Mouse (Mus musculus) CH12.LX (cell line): ENCODE measurements around the gene Gm10354.
"Not testable (repeated sequence)": the region's sequence is repeated elsewhere in the genome, so short reads cannot be mapped to it uniquely, and the experiment has no call there.

ENCODE experiments used
- CTCF ChIP-seq, 2 experiments: IDR thresholded peaks in 1 of 2; conservative IDR thresholded peaks in 1 of 2; 2 replicates each; pipeline ENCODE4 v1.5.1; 2011 to 2012; ENCODE audit warnings: low read depth in 2 of 2, low read length in 2 of 2, improper control_type of control experiment in 1 of 2, inconsistent platforms in 1 of 2, mild to moderate bottlenecking in 1 of 2, moderate library complexity in 1 of 2
- ETS1 ChIP-seq: conservative IDR thresholded peaks from 2 replicates; pipeline ENCODE4 v1.6.1; 2012; ENCODE audit warnings: low read depth, mild to moderate bottlenecking, inconsistent platforms, low read length, improper control_type of control experiment, moderate library complexity
- HCFC1 ChIP-seq: IDR thresholded peaks from 2 replicates; pipeline ENCODE4 v1.6.1; 2012; ENCODE audit warnings: low read depth, mild to moderate bottlenecking, inconsistent platforms, low read length, improper control_type of control experiment
- MAZ ChIP-seq: IDR thresholded peaks from 2 replicates; pipeline ENCODE4 v1.6.1; 2012; ENCODE audit warnings: low read depth, mild to moderate bottlenecking, inconsistent platforms, low read length, improper control_type of control experiment, moderate library complexity
- POLR2A ChIP-seq: IDR thresholded peaks from 2 replicates; pipeline ENCODE4 v1.6.1; 2011; ENCODE audit warnings: low read depth, mild to moderate bottlenecking, improper control_type of control experiment, low read length
- SIN3A ChIP-seq: IDR thresholded peaks from 2 replicates; pipeline ENCODE4 v1.6.1; 2012; ENCODE audit warnings: low read length, improper control_type of control experiment, inconsistent platforms
- SMC3 ChIP-seq: IDR thresholded peaks from 2 replicates; pipeline ENCODE4 v1.6.1; 2011; ENCODE audit warnings: low read depth, low read length, improper control_type of control experiment
- USF2 ChIP-seq: conservative IDR thresholded peaks from 2 replicates; pipeline ENCODE4 v1.6.1; 2011; ENCODE audit warnings: low read depth, low read length, improper control_type of control experiment

- not testable (repeated sequence) for TF ChIP-seq HCFC1; USF2; CTCF (conservative IDR thresholded peaks at IDR 0.05 in 1 of 2, IDR thresholded peaks at IDR 0.05 in 1 of 2; ENCODE audit: low read depth in 2 of 2, low read length in 2 of 2); POLR2A; SMC3; MAZ; ETS1; SIN3A
Measured at GRCm38 (mm10) chr5:14975294-14975693, 3.4 kb downstream of the Gm10354 start.
